Mouse (Mus musculus): ENCODE results near the gene Vmn1r80. TPM values are rescaled to one million over a fixed set of nuclear protein-coding genes. Genes with fewer than 3 reads are reported as not detected.
"Not testable (repeated sequence)": the region's sequence is repeated elsewhere in the genome, so short reads cannot be mapped to it uniquely, and the experiment has no call there.

The Vmn1r80 gene
- not detected in 2 replicates for polyA plus RNA-seq (2016; fragmentation: Nextera tagmentation; extraction: Ambion mirVana)

- no peak within 1 kb of the TSS for H3K4me2 ChIP-seq (replicated peaks)
- no peak within 1 kb of the TSS for H3K4me3 ChIP-seq
- WGBS, result 89% methylated on average over 1 of the region's 1 CpGs
- H3K36me3 ChIP-seq, result no peaks in the 10 kb centered on the region
- no peaks in the 10 kb centered on the region for H3K4me1 ChIP-seq
- ATAC-seq (ENCODE audit: insufficient number of reproducible peaks, insufficient read depth, low FRiP score, low TSS enrichment), result no peak
- no peaks in the 10 kb centered on the region for H3K9me3 ChIP-seq
- no peaks in the 10 kb centered on the region for H3K27me3 ChIP-seq
- no peak within 1 kb of the TSS for H3K27ac ChIP-seq
- no peak within 1 kb of the TSS for H3K9ac ChIP-seq
Observed at GRCm38 (mm10) chr7:12188986-12189385, at the start of gene Vmn1r80. Gene Vmn1r80 (plus strand): TSS chr7:12189286.

DNA sequence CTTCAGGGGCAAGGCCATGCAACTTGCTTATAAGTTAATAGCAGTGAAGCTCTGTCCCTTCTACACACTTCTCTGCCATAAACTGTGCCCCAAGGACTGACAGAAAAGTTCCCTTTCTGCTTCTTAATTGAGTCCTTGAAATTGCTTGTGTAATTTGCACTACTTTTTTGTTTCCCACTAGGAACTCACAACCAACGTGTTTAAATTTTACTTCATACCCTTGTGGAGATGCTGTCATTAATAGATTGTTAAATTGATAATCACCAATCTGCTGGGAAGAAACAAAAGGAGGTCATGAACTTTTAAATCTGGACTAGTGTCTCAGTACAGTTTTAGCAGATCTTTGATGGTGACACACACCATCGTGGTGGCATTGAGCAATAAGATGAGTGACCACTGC, 39.1 kb upstream of the Vmn1r80 start, which contains the start of gene Vmn1r78:
TSS of gene Vmn1r78 (plus strand) at position 301 of the 400 bp plus-strand sequence.
- Histone ChIP-seq H3K27ac (no peak within 1 kb of the TSS), H3K4me3 (no peak within 1 kb of the TSS), H3K4me2 (replicated peaks) (no peak within 1 kb of the TSS), H3K9me3 (no peaks in the 10 kb centered on the region), H3K36me3 (no peaks in the 10 kb centered on the region), H3K27me3 (no peaks in the 10 kb centered on the region), H3K9ac (no peak within 1 kb of the TSS), H3K4me1 (no peaks in the 10 kb centered on the region)
- WGBS, result 63% methylated on average over 2 of the region's 2 CpGs
- no peak for ATAC-seq (ENCODE audit: insufficient number of reproducible peaks, insufficient read depth, low FRiP score, low TSS enrichment)

DNA sequence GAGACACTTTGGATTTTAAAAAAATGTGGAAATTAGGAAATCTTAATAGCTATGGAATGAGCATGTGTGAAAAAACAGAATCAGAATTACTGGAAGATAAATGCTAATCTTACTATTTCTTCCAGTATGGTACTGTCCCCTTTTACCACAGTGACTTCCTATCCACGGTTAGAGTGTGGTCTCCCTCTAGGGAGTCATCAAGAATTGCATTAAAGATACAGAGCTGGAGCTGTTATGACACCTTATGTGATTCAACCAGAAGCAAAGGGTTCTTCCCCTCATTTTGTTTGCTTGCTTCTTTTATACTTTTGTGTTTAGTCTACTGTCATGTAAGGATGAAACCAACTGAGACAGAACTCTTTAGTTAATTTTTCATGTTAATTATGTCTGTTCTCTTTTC, 32.6 kb upstream of the Vmn1r80 start:
- H3K4me2 ChIP-seq (replicated peaks); H3K9me3 ChIP-seq; H3K27me3 ChIP-seq; H3K9ac ChIP-seq; H3K4me3 ChIP-seq; ATAC-seq (ENCODE audit: insufficient number of reproducible peaks, insufficient read depth, low FRiP score, low TSS enrichment); H3K36me3 ChIP-seq; H3K27ac ChIP-seq; H3K4me1 ChIP-seq: not testable (repeated sequence)
- 42% methylated on average over 1 of the region's 1 CpGs for WGBS

DNA sequence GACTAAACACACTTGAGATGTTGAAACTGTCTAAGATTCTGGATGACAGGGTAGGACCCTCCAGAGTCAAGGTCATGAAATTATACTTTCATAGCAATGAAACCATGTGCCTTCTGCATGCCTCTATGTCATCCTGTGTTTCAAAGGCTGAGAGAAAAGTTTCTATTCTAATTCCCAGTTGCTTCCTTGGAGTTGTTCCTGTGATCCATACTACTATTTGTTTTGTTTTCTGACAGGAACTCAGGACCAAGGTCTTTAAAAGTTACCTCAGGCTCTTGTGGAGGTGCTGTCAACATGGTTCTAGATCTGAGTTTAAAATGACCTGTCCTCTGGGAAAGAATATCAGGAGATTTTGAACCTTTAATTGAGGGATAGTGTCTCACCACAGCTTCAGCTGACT, 18.1 kb upstream of the Vmn1r80 start, which contains the start of gene Vmn1r79:
TSS of gene Vmn1r79 (plus strand) at position 301 of the 400 bp plus-strand sequence.
- H3K27ac ChIP-seq; ATAC-seq (ENCODE audit: insufficient number of reproducible peaks, insufficient read depth, low FRiP score, low TSS enrichment); H3K9ac ChIP-seq; H3K4me3 ChIP-seq; H3K4me2 ChIP-seq (replicated peaks); H3K27me3 ChIP-seq; H3K4me1 ChIP-seq; H3K9me3 ChIP-seq; H3K36me3 ChIP-seq: not testable (repeated sequence)

- not testable (repeated sequence) for H3K27ac ChIP-seq; H3K27me3 ChIP-seq; H3K9me3 ChIP-seq; H3K9ac ChIP-seq; H3K4me2 ChIP-seq (replicated peaks); H3K4me1 ChIP-seq; H3K4me3 ChIP-seq; H3K36me3 ChIP-seq; ATAC-seq (ENCODE audit: insufficient number of reproducible peaks, insufficient read depth, low FRiP score, low TSS enrichment)
- 61% methylated on average over 2 of the region's 2 CpGs for WGBS
Observed at GRCm38 (mm10) chr7:12172926-12173325, 16.2 kb upstream of the Vmn1r80 start.

- Histone ChIP-seq H3K9me3 (peaks cover 4% of the 10 kb centered on the region; the same call in 1 of the 2 replicates), H3K27ac (no peak overlapping the region), H3K4me2 (replicated peaks) (no peak overlapping the region), H3K4me1 (no peaks in the 10 kb centered on the region), H3K4me3 (no peak overlapping the region), H3K27me3 (no peaks in the 10 kb centered on the region), H3K36me3 (no peaks in the 10 kb centered on the region), H3K9ac (no peak overlapping the region)
- 68% methylated on average over 2 of the region's 2 CpGs for WGBS
- no peak for ATAC-seq (ENCODE audit: insufficient number of reproducible peaks, insufficient read depth, low FRiP score, low TSS enrichment)
Observed at GRCm38 (mm10) chr7:12204141-12204540, 15.1 kb downstream of the Vmn1r80 start.

Other genes with a start within 250 kb of the Vmn1r80 start
- not detected in 2 replicates for gene Vmn1r77, start 152.5 kb upstream of the Vmn1r80 start, polyA plus RNA-seq (2016; fragmentation: Nextera tagmentation; extraction: Ambion mirVana)
- gene Vmn1r78, start 39.0 kb upstream of the Vmn1r80 start, polyA plus RNA-seq (2016; fragmentation: Nextera tagmentation; extraction: Ambion mirVana), result not detected in 2 replicates
- gene Vmn1r79, start 18.0 kb upstream of the Vmn1r80 start, polyA plus RNA-seq (2016; fragmentation: Nextera tagmentation; extraction: Ambion mirVana), result not detected in 2 replicates
- not detected in 2 replicates for gene Vmn1r81, start 79.0 kb downstream of the Vmn1r80 start, polyA plus RNA-seq (2016; fragmentation: Nextera tagmentation; extraction: Ambion mirVana)
- not detected in 2 replicates for gene Vmn1r82, start 111.1 kb downstream of the Vmn1r80 start, polyA plus RNA-seq (2016; fragmentation: Nextera tagmentation; extraction: Ambion mirVana)
- gene Vmn1r83, start 140.2 kb downstream of the Vmn1r80 start, polyA plus RNA-seq (2016; fragmentation: Nextera tagmentation; extraction: Ambion mirVana), result not detected in 2 replicates
- not detected in 2 replicates for gene Vmn1r84, start 180.0 kb downstream of the Vmn1r80 start, polyA plus RNA-seq (2016; fragmentation: Nextera tagmentation; extraction: Ambion mirVana)
- gene Zfp551, start 233.5 kb downstream of the Vmn1r80 start, polyA plus RNA-seq (2016; fragmentation: Nextera tagmentation; extraction: Ambion mirVana), result 5.4 and 5.8 TPM in 2 replicates